Mouse (Mus musculus) layer of hippocampus, postnatal 36 days (tissue): Measurements from ENCODE around the gene Stxbp5. TPM values are rescaled to one million over a fixed set of nuclear protein-coding genes. Genes with fewer than 3 reads are reported as not detected.

ENCODE experiments used
- DNase-seq, 2 experiments: peaks; one replicate each; pipeline ENCODE4 v3.0.0; 2022
- total RNA-seq, 2 experiments: library from RNA; stranded (reverse); gene quantifications; 2 replicates each; pipeline ENCODE4 v1.2.3; 2021

Stxbp5 gene
- total RNA-seq, 2 experiments from 2014 or later, result 113 to 116 TPM

DNA sequence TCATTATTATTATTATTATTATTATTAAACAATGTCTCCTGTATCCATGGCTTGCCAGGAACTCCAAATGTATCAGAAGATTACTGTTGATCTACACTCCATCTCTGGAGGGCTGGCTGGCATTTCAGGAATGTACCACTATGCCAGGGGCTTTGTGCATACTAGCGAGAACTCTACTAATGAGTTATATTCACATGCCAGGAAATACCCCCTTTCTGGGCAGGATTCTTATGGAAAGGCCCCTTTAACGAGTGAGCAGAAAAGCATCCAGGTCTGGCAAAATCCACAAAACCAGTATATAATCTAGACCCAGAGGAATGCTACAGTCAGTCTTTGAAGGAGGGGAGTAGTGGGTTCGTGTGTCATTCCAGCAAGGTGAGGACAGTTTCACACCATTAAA lies 167.0 kb downstream of the Stxbp5 start:
- no peak for DNase-seq

DNA sequence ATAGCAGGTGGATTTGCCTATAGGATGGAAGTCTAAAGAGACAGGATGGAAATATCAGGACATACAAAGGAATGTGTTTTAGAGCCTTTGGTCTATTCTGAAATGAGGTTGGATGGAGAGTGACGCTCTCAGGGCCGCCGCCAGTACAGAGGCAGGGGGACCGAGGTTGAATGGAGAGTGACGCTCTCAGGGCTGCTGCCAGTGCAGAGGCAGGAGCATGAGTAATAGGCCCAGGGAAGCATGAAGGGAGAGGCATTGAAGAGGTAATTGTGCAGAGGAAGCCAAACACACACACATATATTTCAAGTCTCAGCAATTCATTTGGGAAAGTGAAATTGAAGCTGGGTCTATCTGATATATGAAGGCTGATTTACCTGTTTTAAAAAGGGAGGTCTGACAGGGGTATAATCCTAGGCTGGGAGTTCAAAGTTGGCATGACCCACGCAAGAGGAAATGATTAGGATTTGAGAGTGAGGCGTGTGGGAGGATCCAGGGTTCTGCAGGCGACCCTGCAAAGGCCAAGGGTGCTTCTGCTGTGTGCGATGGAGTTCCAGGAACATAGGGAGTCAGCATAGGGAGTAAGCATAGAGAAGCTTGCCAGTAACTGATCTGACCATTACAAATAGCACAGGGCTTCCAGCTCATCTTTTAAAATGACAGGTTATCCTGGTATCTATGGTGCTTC lies 168.7 kb downstream of the Stxbp5 start:
- DNase-seq, result no peak

DNA sequence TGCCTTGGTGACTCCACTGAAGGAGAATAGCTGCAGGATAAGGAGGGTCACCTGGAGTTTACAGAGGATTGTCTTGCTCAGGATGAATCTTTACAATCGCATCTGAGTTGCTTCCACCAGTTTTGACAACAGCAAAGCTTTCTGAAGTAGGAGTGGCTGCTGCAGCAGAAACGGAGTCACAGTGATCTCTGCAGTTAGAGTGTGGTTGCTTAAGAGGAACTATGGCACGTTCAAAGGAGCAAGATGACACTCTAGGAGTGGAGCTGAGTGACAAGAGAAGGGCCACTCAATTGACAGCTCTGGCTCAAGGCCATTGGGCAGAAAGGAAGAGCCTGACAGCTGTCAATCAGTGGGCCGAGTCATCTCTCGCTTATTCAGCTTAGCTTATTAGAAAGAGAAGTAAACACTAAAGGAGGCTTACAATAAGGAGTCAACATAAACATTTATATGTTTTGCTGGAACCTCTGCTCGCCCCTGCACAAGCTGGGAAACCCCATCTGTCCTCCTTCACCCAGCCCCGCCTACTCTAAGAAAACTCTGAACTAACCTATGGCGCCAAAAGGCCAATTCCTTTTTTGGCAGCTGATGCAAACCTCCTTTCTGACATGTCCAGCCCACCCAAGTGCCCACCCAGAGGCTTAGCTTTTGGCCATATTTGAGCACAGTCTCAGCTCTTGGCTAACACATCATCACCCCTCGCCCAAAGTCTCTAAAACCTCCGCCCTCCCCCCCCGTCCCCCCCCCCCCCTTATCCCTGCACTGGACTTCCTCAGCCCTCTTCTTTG lies 178.2 kb downstream of the Stxbp5 start:
- no peak for DNase-seq

DNA sequence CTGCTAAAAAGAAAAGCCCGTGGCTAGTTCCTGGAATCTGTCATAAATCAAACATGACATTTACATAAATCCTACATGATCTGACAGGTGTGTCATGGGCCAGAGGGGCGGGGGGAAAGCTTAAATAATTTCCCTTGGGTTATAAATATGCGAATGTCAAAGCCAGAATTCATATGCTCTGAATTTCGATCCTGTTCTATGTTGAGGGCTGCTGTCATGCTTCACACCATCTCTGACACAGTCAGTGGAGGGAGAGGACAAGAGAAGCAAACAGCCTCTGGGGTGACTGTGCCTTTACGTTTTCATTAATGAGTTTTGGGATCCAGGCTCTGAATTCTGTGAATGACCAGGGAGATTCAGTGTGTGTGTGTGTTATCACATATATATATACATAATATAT lies 180.9 kb downstream of the Stxbp5 start:
- no peak for DNase-seq

DNA sequence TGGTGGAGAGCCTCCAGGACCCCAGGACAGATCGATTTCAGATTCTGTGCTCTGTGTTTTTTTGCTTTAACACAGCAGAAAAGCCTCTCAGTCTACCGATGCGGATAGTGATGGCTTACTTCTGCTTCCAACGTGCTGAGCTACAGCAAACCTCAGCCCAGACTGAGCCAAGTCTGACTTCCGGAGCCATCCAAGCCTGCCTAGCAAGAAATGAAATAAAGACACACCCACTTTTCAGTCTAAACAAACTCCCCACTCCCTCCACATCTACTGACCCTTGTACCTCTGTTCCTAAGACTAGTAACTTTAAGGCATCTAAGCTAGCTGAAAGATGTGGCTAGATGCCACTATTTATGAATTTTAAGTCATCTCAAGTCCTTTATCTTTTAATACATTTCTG lies 182.8 kb downstream of the Stxbp5 start:
- no peak for DNase-seq

Other genes starting within 250 kb of the Stxbp5 start
- gene Samd5, start 225.9 kb downstream of the Stxbp5 start, total RNA-seq, result 10 to 100 TPM; 12.6 to 12.9 TPM